Mouse (Mus musculus) liver, embryonic 12.5 days (tissue): ENCODE measurements around the gene Ncapd2. TPM values are rescaled to one million over a fixed set of nuclear protein-coding genes. Genes with fewer than 3 reads are reported as not detected.

Experiments used
- ATAC-seq: fragments of 200-750 bp; cut with Nextera tagmentation; 2 replicates; pipeline ENCODE4 v1.8.0; 2017; ENCODE audit warnings: moderate number of reproducible peaks, mild to moderate bottlenecking, moderate library complexity
- H3K27ac ChIP-seq: fragments of 300-500 bp; sonication (generic); 2 replicates; pipeline ENCODE4 v1.5.1; 2016; ENCODE audit warnings: mild to moderate bottlenecking
- H3K27me3 ChIP-seq: fragments of 300-500 bp; sonication (generic); replicated peaks from 2 replicates; pipeline ENCODE4 v1.6.1; 2016; ENCODE audit warnings: mild to moderate bottlenecking, moderate library complexity
- H3K36me3 ChIP-seq: fragments of 300-500 bp; sonication (generic); 2 replicates; pipeline ENCODE4 v1.6.1; 2016; ENCODE audit warnings: mild to moderate bottlenecking, moderate library complexity
- H3K4me1 ChIP-seq: fragments of 300-500 bp; sonication (generic); 2 replicates; pipeline ENCODE4 v1.6.1; 2016
- H3K4me2 ChIP-seq: fragments of 300-500 bp; sonication (generic); 2 replicates; pipeline ENCODE4 v1.6.1; 2016; ENCODE audit warnings: mild to moderate bottlenecking, moderate library complexity
- H3K4me3 ChIP-seq: fragments of 300-500 bp; sonication (generic); 2 replicates; pipeline ENCODE4 v1.5.1; 2016; ENCODE audit warnings: mild to moderate bottlenecking, moderate library complexity
- H3K9ac ChIP-seq: fragments of 300-500 bp; sonication (generic); 2 replicates; pipeline ENCODE4 v1.6.1; 2016; ENCODE audit warnings: mild to moderate bottlenecking, moderate library complexity
- H3K9me3 ChIP-seq: fragments of 300-500 bp; sonication (generic); replicated peaks from 2 replicates; pipeline ENCODE4 v1.6.1; 2016; ENCODE audit warnings: mild to moderate bottlenecking, moderate library complexity
- WGBS: fragments of 180-500 bp; shearing (Covaris S2); methylation state at CpG from one replicate; pipeline ENCODE4 v1.1.7; 2016; ENCODE audit not compliant: insufficient replicate concordance; 5-methylcytosine and 5-hydroxymethylcytosine counted together
- polyA plus RNA-seq: library from polyadenylated mRNA; unstranded; fragments of >200 nt; fragmentation: Nextera tagmentation; extraction: Ambion mirVana; gene quantifications from 2 replicates; pipeline ENCODE4 v1.2.1, GENCODE M21; 2016

Gene Ncapd2
- 132 and 138 TPM in 2 replicates for polyA plus RNA-seq

- H3K4me2 ChIP-seq = peak within 1 kb of the TSS; percentile 91
- H3K4me1 ChIP-seq = peaks cover 48% of the 10 kb centered on the region
- H3K27me3 ChIP-seq = no peaks in the 10 kb centered on the region
- peaks cover 60% of the 10 kb centered on the region for H3K36me3 ChIP-seq
- peak; percentile 91 for ATAC-seq
- peak within 1 kb of the TSS; percentile 71 for H3K4me3 ChIP-seq
- under 1% methylated on average over 54 of the region's 54 CpGs for WGBS
- H3K27ac ChIP-seq = peak within 1 kb of the TSS; percentile 99
- H3K9me3 ChIP-seq = no peaks in the 10 kb centered on the region
- peak within 1 kb of the TSS; percentile 86 for H3K9ac ChIP-seq
These were observed at the start of gene Ncapd2, which contains the start of gene Mrpl51 for GRCm38 (mm10) chr6:125191332-125192015. TSS of gene Ncapd2 (minus strand) at chr6:125191701. TSS of gene Mrpl51 (plus strand) at chr6:125191801.

GRCm38 (mm10) chr6:125240617-125241016, 49.1 kb upstream of the Ncapd2 start:
- Histone ChIP-seq H3K36me3 (no peaks in the 10 kb centered on the region), H3K9me3 (no peaks in the 10 kb centered on the region), H3K27ac (no peak overlapping the region), H3K4me2 (no peak overlapping the region), H3K4me3 (no peak overlapping the region), H3K27me3 (no peaks in the 10 kb centered on the region), H3K4me1 (no peaks in the 10 kb centered on the region), H3K9ac (no peak overlapping the region)
- ATAC-seq = no peak
- 72% methylated on average over 5 of the region's 5 CpGs for WGBS

- no peak overlapping the region for H3K9ac ChIP-seq
- no peaks in the 10 kb centered on the region for H3K9me3 ChIP-seq
- 0 out of 2 replicates have a peak, but pooled peaks cover 2% of the 10 kb centered on the region for H3K4me1 ChIP-seq
- no peak overlapping the region for H3K4me2 ChIP-seq
- WGBS = 74% methylated on average over 5 of the region's 5 CpGs
- no peaks in the 10 kb centered on the region for H3K36me3 ChIP-seq
- H3K27me3 ChIP-seq = no peaks in the 10 kb centered on the region
- no peak overlapping the region for H3K4me3 ChIP-seq
- no peak for ATAC-seq
- H3K27ac ChIP-seq = no peak overlapping the region
These were observed 48.0 kb upstream of the Ncapd2 start for GRCm38 (mm10) chr6:125239547-125239946.

- H3K9ac ChIP-seq = no peak overlapping the region
- H3K4me1 ChIP-seq = peaks cover 14% of the 10 kb centered on the region
- WGBS = 23% methylated on average over 6 of the region's 6 CpGs
- H3K9me3 ChIP-seq = no peaks in the 10 kb centered on the region
- no peak overlapping the region for H3K27ac ChIP-seq
- no peak overlapping the region for H3K4me2 ChIP-seq
- no peak overlapping the region for H3K4me3 ChIP-seq
- no peak for ATAC-seq
- no peaks in the 10 kb centered on the region for H3K27me3 ChIP-seq
- no peaks in the 10 kb centered on the region for H3K36me3 ChIP-seq
These were observed 46.9 kb upstream of the Ncapd2 start for GRCm38 (mm10) chr6:125238396-125238795.

GRCm38 (mm10) chr6:125237421-125237820, 45.9 kb upstream of the Ncapd2 start:
- 84% methylated on average over 4 of the region's 4 CpGs for WGBS
- Histone ChIP-seq H3K4me1 (peaks cover 23% of the 10 kb centered on the region), H3K27ac (no peak overlapping the region), H3K4me2 (no peak overlapping the region), H3K27me3 (no peaks in the 10 kb centered on the region), H3K36me3 (no peaks in the 10 kb centered on the region), H3K4me3 (no peak overlapping the region), H3K9me3 (no peaks in the 10 kb centered on the region), H3K9ac (no peak overlapping the region)
- ATAC-seq = no peak

- ATAC-seq = no peak
- WGBS = 48% methylated on average over 6 of the region's 6 CpGs
These were observed 45.3 kb upstream of the Ncapd2 start, which contains the start of gene Cd27 for GRCm38 (mm10) chr6:125236782-125237181. TSS of gene Cd27 (minus strand) at chr6:125237010.

GRCm38 (mm10) chr6:125236341-125236740, 44.8 kb upstream of the Ncapd2 start:
- H3K27me3 ChIP-seq = no peaks in the 10 kb centered on the region
- ATAC-seq = no peak
- 0 out of 2 replicates have a peak overlapping the region, but pooled peaks have one; percentile 14 for H3K27ac ChIP-seq
- no peaks in the 10 kb centered on the region for H3K9me3 ChIP-seq
- H3K9ac ChIP-seq = no peak overlapping the region
- H3K4me1 ChIP-seq = peaks cover 32% of the 10 kb centered on the region
- no peak overlapping the region for H3K4me2 ChIP-seq
- 81% methylated on average over 6 of the region's 6 CpGs for WGBS
- no peaks in the 10 kb centered on the region for H3K36me3 ChIP-seq
- no peak overlapping the region for H3K4me3 ChIP-seq

More at GRCm38 (mm10) chr6:125236782-125237181, 45.3 kb upstream of the Ncapd2 start, which contains the start of gene Cd27:
- Histone ChIP-seq H3K9ac (no peak within 1 kb of the TSS), H3K4me1 (peaks cover 30% of the 10 kb centered on the region), H3K9me3 (no peaks in the 10 kb centered on the region), H3K36me3 (no peaks in the 10 kb centered on the region), H3K4me2 (no peak within 1 kb of the TSS), H3K27me3 (no peaks in the 10 kb centered on the region), H3K27ac (0 out of 2 replicates have a peak within 1 kb of the TSS, but pooled peaks have one; percentile 14), H3K4me3 (no peak within 1 kb of the TSS)

- Histone ChIP-seq H3K9me3 (no peaks in the 10 kb centered on the region), H3K4me2 (no peak overlapping the region), H3K27ac (no peak overlapping the region), H3K4me3 (no peak overlapping the region), H3K27me3 (no peaks in the 10 kb centered on the region), H3K4me1 (peaks cover 38% of the 10 kb centered on the region), H3K36me3 (no peaks in the 10 kb centered on the region), H3K9ac (no peak overlapping the region)
- WGBS = 69% methylated on average over 5 of the region's 5 CpGs
- no peak for ATAC-seq
These were observed 43.0 kb upstream of the Ncapd2 start for GRCm38 (mm10) chr6:125234520-125234828.

- WGBS = 50% methylated on average over 7 of the region's 7 CpGs
- Histone ChIP-seq H3K9me3 (no peaks in the 10 kb centered on the region), H3K4me1 (peaks cover 38% of the 10 kb centered on the region), H3K4me3 (no peak overlapping the region), H3K36me3 (no peaks in the 10 kb centered on the region), H3K27me3 (no peaks in the 10 kb centered on the region), H3K27ac (peak overlapping the region; percentile 9; the same call in 1 of the 2 replicates), H3K9ac (no peak overlapping the region), H3K4me2 (no peak overlapping the region)
- no peak for ATAC-seq
These were observed 42.5 kb upstream of the Ncapd2 start for GRCm38 (mm10) chr6:125233816-125234519.

GRCm38 (mm10) chr6:125232516-125232915, 41.0 kb upstream of the Ncapd2 start:
- H3K27me3 ChIP-seq = no peaks in the 10 kb centered on the region
- H3K27ac ChIP-seq = peak overlapping the region; percentile 88
- WGBS = 22% methylated on average over 6 of the region's 6 CpGs
- H3K36me3 ChIP-seq = no peaks in the 10 kb centered on the region
- H3K9me3 ChIP-seq = no peaks in the 10 kb centered on the region
- H3K4me2 ChIP-seq = peak overlapping the region; percentile 95
- H3K9ac ChIP-seq = peak overlapping the region; percentile 84; the same call in 1 of the 2 replicates
- H3K4me3 ChIP-seq = peak overlapping the region; percentile 81
- H3K4me1 ChIP-seq = peaks cover 38% of the 10 kb centered on the region
- ATAC-seq = no peak

GRCm38 (mm10) chr6:125232045-125232437, 40.5 kb upstream of the Ncapd2 start:
- H3K27ac ChIP-seq = peak overlapping the region; percentile 88
- no peaks in the 10 kb centered on the region for H3K9me3 ChIP-seq
- H3K36me3 ChIP-seq = no peaks in the 10 kb centered on the region
- H3K4me2 ChIP-seq = peak overlapping the region; percentile 95
- 24% methylated on average over 4 of the region's 4 CpGs for WGBS
- no peaks in the 10 kb centered on the region for H3K27me3 ChIP-seq
- ATAC-seq = peak; percentile 36; the same call in 1 of the 2 replicates
- H3K4me3 ChIP-seq = peak overlapping the region; percentile 81
- H3K9ac ChIP-seq = peak overlapping the region; percentile 84
- peaks cover 38% of the 10 kb centered on the region for H3K4me1 ChIP-seq
